Mouse (Mus musculus): ENCODE data around the gene Brpf3. TPM values are rescaled to one million over a fixed set of nuclear protein-coding genes. Genes with fewer than 3 reads are reported as not detected.

The Brpf3 gene
- polyA plus RNA-seq, 1 experiment = 88.3 TPM

- Histone ChIP-seq H3K4me3 (replicated peaks) (no peak overlapping the region), H3K36me3 (ENCODE audit: control insufficient read depth) (no peaks in the 10 kb centered on the region), H3K4me1 (ENCODE audit: control insufficient read depth) (peaks cover 12% of the 10 kb centered on the region), H3K9me3 (ENCODE audit: control insufficient read depth, low read length) (peaks cover 6% of the 10 kb centered on the region), H3K27me3 (ENCODE audit: control insufficient read depth) (peaks cover 16% of the 10 kb centered on the region)
- TF ChIP-seq GATA1 (IDR thresholded peaks at IDR 0.05; ENCODE audit: low read length) = no peak
- TF ChIP-seq TAL1 (IDR thresholded peaks at IDR 0.05; ENCODE audit: low read length) = no peak
These were observed 55.1 kb downstream of the Brpf3 start for GRCm38 (mm10) chr17:28856030-28856429.

GRCm38 (mm10) chr17:28858205-28858604, 57.3 kb downstream of the Brpf3 start, which contains the start of gene Pnpla1:
Pnpla1 (plus strand) TSS chr17:28858411.
- H3K4me3 ChIP-seq (replicated peaks) = no peak within 1 kb of the TSS
- H3K4me1 ChIP-seq (ENCODE audit: control insufficient read depth) = peaks cover 12% of the 10 kb centered on the region
- peaks cover 16% of the 10 kb centered on the region for H3K27me3 ChIP-seq (ENCODE audit: control insufficient read depth)
- TF ChIP-seq TAL1 (IDR thresholded peaks at IDR 0.05; ENCODE audit: low read length) (no peak), GATA1 (IDR thresholded peaks at IDR 0.05; ENCODE audit: low read length) (no peak)
- H3K9me3 ChIP-seq (ENCODE audit: control insufficient read depth, low read length) = peaks cover 6% of the 10 kb centered on the region
- no peaks in the 10 kb centered on the region for H3K36me3 ChIP-seq (ENCODE audit: control insufficient read depth)

GRCm38 (mm10) chr17:28863926-28864325, 63.0 kb downstream of the Brpf3 start:
- TF ChIP-seq TAL1 (IDR thresholded peaks at IDR 0.05; ENCODE audit: low read length) (no peak), GATA1 (IDR thresholded peaks at IDR 0.05; ENCODE audit: low read length) (no peak)
- Histone ChIP-seq H3K27me3 (ENCODE audit: control insufficient read depth) (peaks cover 7% of the 10 kb centered on the region), H3K4me3 (replicated peaks) (no peak overlapping the region), H3K9me3 (ENCODE audit: control insufficient read depth, low read length) (no peaks in the 10 kb centered on the region), H3K36me3 (ENCODE audit: control insufficient read depth) (no peaks in the 10 kb centered on the region), H3K4me1 (ENCODE audit: control insufficient read depth) (peaks cover 2% of the 10 kb centered on the region)

- no peak for TF ChIP-seq TAL1 (IDR thresholded peaks at IDR 0.05; ENCODE audit: low read length)
- TF ChIP-seq GATA1 (IDR thresholded peaks at IDR 0.05; ENCODE audit: low read length) = no peak
- no peaks in the 10 kb centered on the region for H3K36me3 ChIP-seq (ENCODE audit: control insufficient read depth)
- H3K4me1 ChIP-seq (ENCODE audit: control insufficient read depth) = peaks cover 2% of the 10 kb centered on the region
- no peaks in the 10 kb centered on the region for H3K9me3 ChIP-seq (ENCODE audit: control insufficient read depth, low read length)
- H3K27me3 ChIP-seq (ENCODE audit: control insufficient read depth) = peaks cover 7% of the 10 kb centered on the region
- no peak overlapping the region for H3K4me3 ChIP-seq (replicated peaks)
These were observed 63.6 kb downstream of the Brpf3 start for GRCm38 (mm10) chr17:28864464-28864863.

GRCm38 (mm10) chr17:28866921-28867320, 66.0 kb downstream of the Brpf3 start:
- H3K36me3 ChIP-seq (ENCODE audit: control insufficient read depth) = no peaks in the 10 kb centered on the region
- no peaks in the 10 kb centered on the region for H3K9me3 ChIP-seq (ENCODE audit: control insufficient read depth, low read length)
- H3K4me3 ChIP-seq (replicated peaks) = no peak overlapping the region
- H3K4me1 ChIP-seq (ENCODE audit: control insufficient read depth) = peaks cover 4% of the 10 kb centered on the region
- H3K27me3 ChIP-seq (ENCODE audit: control insufficient read depth) = peaks cover 10% of the 10 kb centered on the region
- no peak for TF ChIP-seq GATA1 (IDR thresholded peaks at IDR 0.05; ENCODE audit: low read length)
- no peak for TF ChIP-seq TAL1 (IDR thresholded peaks at IDR 0.05; ENCODE audit: low read length)

GRCm38 (mm10) chr17:28867381-28867780, 66.5 kb downstream of the Brpf3 start:
- Histone ChIP-seq H3K27me3 (ENCODE audit: control insufficient read depth) (peaks cover 10% of the 10 kb centered on the region), H3K36me3 (ENCODE audit: control insufficient read depth) (no peaks in the 10 kb centered on the region), H3K4me1 (ENCODE audit: control insufficient read depth) (peaks cover 4% of the 10 kb centered on the region), H3K9me3 (ENCODE audit: control insufficient read depth, low read length) (no peaks in the 10 kb centered on the region), H3K4me3 (replicated peaks) (no peak overlapping the region)
- TF ChIP-seq TAL1 (IDR thresholded peaks at IDR 0.05; ENCODE audit: low read length) (no peak), GATA1 (IDR thresholded peaks at IDR 0.05; ENCODE audit: low read length) (no peak)

GRCm38 (mm10) chr17:28869412-28870110, 68.7 kb downstream of the Brpf3 start:
- Histone ChIP-seq H3K4me3 (replicated peaks) (no peak overlapping the region), H3K27me3 (ENCODE audit: control insufficient read depth) (peaks cover 10% of the 10 kb centered on the region), H3K36me3 (ENCODE audit: control insufficient read depth) (no peaks in the 10 kb centered on the region), H3K9me3 (ENCODE audit: control insufficient read depth, low read length) (no peaks in the 10 kb centered on the region), H3K4me1 (ENCODE audit: control insufficient read depth) (peaks cover 4% of the 10 kb centered on the region; the same call in 1 of the 2 replicates)
- TF ChIP-seq GATA1 (IDR thresholded peaks at IDR 0.05; ENCODE audit: low read length) = no peak
- TF ChIP-seq TAL1 (IDR thresholded peaks at IDR 0.05; ENCODE audit: low read length) = no peak

- Histone ChIP-seq H3K9me3 (ENCODE audit: control insufficient read depth, low read length) (no peaks in the 10 kb centered on the region), H3K4me1 (ENCODE audit: control insufficient read depth) (peaks cover 4% of the 10 kb centered on the region; the same call in 1 of the 2 replicates), H3K4me3 (replicated peaks) (no peak overlapping the region), H3K36me3 (ENCODE audit: control insufficient read depth) (no peaks in the 10 kb centered on the region), H3K27me3 (ENCODE audit: control insufficient read depth) (peaks cover 8% of the 10 kb centered on the region)
- TF ChIP-seq GATA1 (IDR thresholded peaks at IDR 0.05; ENCODE audit: low read length) = no peak
- no peak for TF ChIP-seq TAL1 (IDR thresholded peaks at IDR 0.05; ENCODE audit: low read length)
These were observed 69.5 kb downstream of the Brpf3 start for GRCm38 (mm10) chr17:28870435-28870834.

GRCm38 (mm10) chr17:28871831-28872230, 70.9 kb downstream of the Brpf3 start:
- Histone ChIP-seq H3K4me1 (ENCODE audit: control insufficient read depth) (peaks cover 5% of the 10 kb centered on the region), H3K4me3 (replicated peaks) (no peak overlapping the region), H3K36me3 (ENCODE audit: control insufficient read depth) (no peaks in the 10 kb centered on the region), H3K27me3 (ENCODE audit: control insufficient read depth) (peaks cover 15% of the 10 kb centered on the region), H3K9me3 (ENCODE audit: control insufficient read depth, low read length) (no peaks in the 10 kb centered on the region)
- TF ChIP-seq GATA1 (IDR thresholded peaks at IDR 0.05; ENCODE audit: low read length) (no peak), TAL1 (IDR thresholded peaks at IDR 0.05; ENCODE audit: low read length) (no peak)
